Mouse (Mus musculus) midbrain, postnatal 0 days (tissue): ENCODE results near the gene Thsd4. TPM values are rescaled to one million over a fixed set of nuclear protein-coding genes. Genes with fewer than 3 reads are reported as not detected.

ENCODE experiments used
- ATAC-seq: fragments of 200-750 bp; cut with Nextera tagmentation; 2 replicates; pipeline ENCODE4 v1.8.0; 2017; ENCODE audit warnings: moderate number of reproducible peaks, mild to moderate bottlenecking, moderate TSS enrichment, moderate library complexity; ENCODE audit not compliant: low FRiP score
- DNase-seq: peaks from one replicate; pipeline ENCODE4 v3.0.0-alpha.2; 2015; ENCODE audit warnings: low spot score
- H3K27ac ChIP-seq: fragments of 300-500 bp; sonication (generic); 2 replicates; pipeline ENCODE4 v1.5.1; 2014; ENCODE audit warnings: low read depth, mild to moderate bottlenecking, low read length, mixed read lengths
- H3K27me3 ChIP-seq: fragments of 300-500 bp; sonication (generic); 2 replicates; pipeline ENCODE4 v1.6.1; 2014; ENCODE audit warnings: low read length, control low read depth, mixed read lengths; ENCODE audit not compliant: insufficient read depth
- H3K36me3 ChIP-seq: fragments of 300-500 bp; sonication (generic); 2 replicates; pipeline ENCODE4 v1.6.1; 2014; ENCODE audit warnings: low read length, control low read depth, mixed read lengths; ENCODE audit not compliant: insufficient read depth
- H3K4me1 ChIP-seq: fragments of 300-500 bp; sonication (generic); 2 replicates; pipeline ENCODE4 v1.6.1; 2014; ENCODE audit warnings: mild to moderate bottlenecking, control low read depth, antibody characterized with exemption, low read length, mixed read lengths; ENCODE audit not compliant: insufficient read depth
- H3K4me2 ChIP-seq: fragments of 300-500 bp; sonication (generic); 2 replicates; pipeline ENCODE4 v1.6.1; 2014; ENCODE audit warnings: low read depth, mild to moderate bottlenecking, low read length, mixed read lengths; ENCODE audit not compliant: poor library complexity, severe bottlenecking
- H3K4me3 ChIP-seq: fragments of 300-500 bp; sonication (generic); 2 replicates; pipeline ENCODE4 v1.5.1; 2014; ENCODE audit warnings: low read depth, mild to moderate bottlenecking, low read length, moderate library complexity
- H3K9ac ChIP-seq: fragments of 300-500 bp; sonication (generic); replicated peaks from 2 replicates; pipeline ENCODE4 v1.6.1; 2014; ENCODE audit warnings: mild to moderate bottlenecking, low read length, moderate library complexity, mixed read lengths; ENCODE audit not compliant: poor library complexity, severe bottlenecking
- H3K9me3 ChIP-seq: fragments of 300-500 bp; sonication (generic); 2 replicates; pipeline ENCODE4 v1.6.1; 2016; ENCODE audit warnings: low read length, control low read depth
- CTCF ChIP-seq: IDR thresholded peaks from 2 replicates; pipeline ENCODE4 v1.5.1; 2016; ENCODE audit warnings: antibody characterized with exemption, mild to moderate bottlenecking
- WGBS: fragments of 180-500 bp; shearing (Covaris S2); extraction: QIAGEN DNeasy Blood & Tissue Kit; methylation state at CpG from one replicate; pipeline ENCODE4 v1.1.7; 2014; 5-methylcytosine and 5-hydroxymethylcytosine counted together
- polyA plus RNA-seq: library from polyadenylated mRNA; unstranded; fragments of >200 nt; fragmentation: Nextera tagmentation; extraction: Ambion mirVana; gene quantifications from 2 replicates; pipeline ENCODE4 v1.2.1, GENCODE M21; 2015
- total RNA-seq: library from RNA; depleted of rRNA; stranded (reverse); fragments of >200 nt; gene quantifications from 2 replicates; pipeline ENCODE4 v1.2.3, GENCODE M21; 2014

Thsd4 gene
- total and polyA plus RNA-seq, 2 experiments from 2014 or later = 4.8 to 23.6 TPM

GRCm38 (mm10) chr9:60436246-60436645 lies 85.6 kb downstream of the Thsd4 start:
- Histone ChIP-seq H3K4me2 (no peak overlapping the region), H3K4me1 (no peaks in the 10 kb centered on the region), H3K4me3 (no peak overlapping the region), H3K27me3 (no peaks in the 10 kb centered on the region), H3K9me3 (no peaks in the 10 kb centered on the region), H3K36me3 (no peaks in the 10 kb centered on the region), H3K27ac (no peak overlapping the region), H3K9ac (no peak overlapping the region)
- no peak for DNase-seq
- WGBS = 92% methylated on average over 3 of the region's 3 CpGs
- TF ChIP-seq CTCF = no peak
- no peak for ATAC-seq

GRCm38 (mm10) chr9:60434093-60434492 lies 87.8 kb downstream of the Thsd4 start:
- no peaks in the 10 kb centered on the region for H3K9me3 ChIP-seq
- H3K36me3 ChIP-seq = no peaks in the 10 kb centered on the region
- no peak overlapping the region for H3K4me2 ChIP-seq
- H3K27ac ChIP-seq = no peak overlapping the region
- DNase-seq = no peak
- WGBS = 48% methylated on average over 2 of the region's 2 CpGs
- no peak overlapping the region for H3K9ac ChIP-seq
- H3K4me3 ChIP-seq = no peak overlapping the region
- TF ChIP-seq CTCF = no peak
- no peak for ATAC-seq
- H3K27me3 ChIP-seq = no peaks in the 10 kb centered on the region
- no peaks in the 10 kb centered on the region for H3K4me1 ChIP-seq

- no peaks in the 10 kb centered on the region for H3K4me1 ChIP-seq
- WGBS = 90% methylated on average over 4 of the region's 4 CpGs
- DNase-seq = peak; percentile 8
- no peak overlapping the region for H3K4me2 ChIP-seq
- TF ChIP-seq CTCF = no peak
- no peaks in the 10 kb centered on the region for H3K9me3 ChIP-seq
- H3K27me3 ChIP-seq = no peaks in the 10 kb centered on the region
- no peak overlapping the region for H3K27ac ChIP-seq
- no peak overlapping the region for H3K4me3 ChIP-seq
- H3K36me3 ChIP-seq = no peaks in the 10 kb centered on the region
- H3K9ac ChIP-seq = no peak overlapping the region
- ATAC-seq = no peak
These were observed 89.9 kb downstream of the Thsd4 start for GRCm38 (mm10) chr9:60431924-60432323.

GRCm38 (mm10) chr9:60430017-60430416 lies 91.8 kb downstream of the Thsd4 start:
- H3K36me3 ChIP-seq = no peaks in the 10 kb centered on the region
- H3K27me3 ChIP-seq = no peaks in the 10 kb centered on the region
- WGBS = 60% methylated on average over 4 of the region's 4 CpGs
- ATAC-seq (no peak), DNase-seq (no peak)
- no peak overlapping the region for H3K4me3 ChIP-seq
- H3K4me2 ChIP-seq = no peak overlapping the region
- H3K9me3 ChIP-seq = no peaks in the 10 kb centered on the region
- H3K9ac ChIP-seq = no peak overlapping the region
- no peak overlapping the region for H3K27ac ChIP-seq
- H3K4me1 ChIP-seq = no peaks in the 10 kb centered on the region
- no peak for TF ChIP-seq CTCF

GRCm38 (mm10) chr9:60414076-60414755 lies 107.6 kb downstream of the Thsd4 start:
- Histone ChIP-seq H3K9me3 (no peaks in the 10 kb centered on the region), H3K4me2 (no peak overlapping the region), H3K9ac (no peak overlapping the region), H3K4me1 (0 out of 2 replicates have a peak, but pooled peaks cover 4% of the 10 kb centered on the region), H3K27me3 (no peaks in the 10 kb centered on the region), H3K27ac (no peak overlapping the region), H3K36me3 (no peaks in the 10 kb centered on the region), H3K4me3 (no peak overlapping the region)
- WGBS = 29% methylated on average over 4 of the region's 4 CpGs
- no peak for TF ChIP-seq CTCF
- ATAC-seq = no peak
- peak; percentile 51 for DNase-seq

GRCm38 (mm10) chr9:60410872-60411635 lies 110.8 kb downstream of the Thsd4 start:
- Histone ChIP-seq H3K9ac (no peak overlapping the region), H3K4me2 (no peak overlapping the region), H3K27me3 (no peaks in the 10 kb centered on the region), H3K9me3 (no peaks in the 10 kb centered on the region), H3K36me3 (no peaks in the 10 kb centered on the region), H3K4me1 (peaks cover 8% of the 10 kb centered on the region; the same call in 1 of the 2 replicates), H3K4me3 (no peak overlapping the region), H3K27ac (no peak overlapping the region)
- TF ChIP-seq CTCF = no peak
- DNase-seq (peak; percentile 43), ATAC-seq (no peak)
- WGBS = 62% methylated on average over 17 of the region's 17 CpGs
